Mouse (Mus musculus): ENCODE data around the gene Fnbp1.

Fnbp1 gene

GRCm38 (mm10) chr2:31061868-31062628 lies 79.8 kb downstream of the Fnbp1 start:
- DNase-seq = no peak

- DNase-seq = no peak
These were observed 80.7 kb downstream of the Fnbp1 start for GRCm38 (mm10) chr2:31060787-31061730.

- DNase-seq = no peak
These were observed 81.5 kb downstream of the Fnbp1 start for GRCm38 (mm10) chr2:31060271-31060670.

GRCm38 (mm10) chr2:31058443-31058842 lies 83.4 kb downstream of the Fnbp1 start:
- DNase-seq = no peak

GRCm38 (mm10) chr2:31057549-31058177 lies 84.1 kb downstream of the Fnbp1 start:
- no peak for DNase-seq

GRCm38 (mm10) chr2:31056070-31056469 lies 85.7 kb downstream of the Fnbp1 start:
- DNase-seq = no peak

- DNase-seq = no peak
These were observed 87.9 kb downstream of the Fnbp1 start for GRCm38 (mm10) chr2:31053851-31054340.

- no peak for DNase-seq
These were observed 88.4 kb downstream of the Fnbp1 start for GRCm38 (mm10) chr2:31053426-31053825.

- no peak for DNase-seq
These were observed 89.4 kb downstream of the Fnbp1 start for GRCm38 (mm10) chr2:31052441-31052840.

- DNase-seq = no peak
These were observed 93.8 kb downstream of the Fnbp1 start for GRCm38 (mm10) chr2:31048037-31048436.

- DNase-seq = no peak
These were observed 98.0 kb downstream of the Fnbp1 start for GRCm38 (mm10) chr2:31043856-31044255.

- no peak for DNase-seq
These were observed 98.9 kb downstream of the Fnbp1 start for GRCm38 (mm10) chr2:31042881-31043280.

GRCm38 (mm10) chr2:31041386-31041785 lies 100.4 kb downstream of the Fnbp1 start:
- DNase-seq = no peak

- no peak for DNase-seq
These were observed 101.3 kb downstream of the Fnbp1 start for GRCm38 (mm10) chr2:31040487-31040886.

GRCm38 (mm10) chr2:31040043-31040442 lies 101.8 kb downstream of the Fnbp1 start:
- DNase-seq = no peak

- DNase-seq = no peak
These were observed 105.0 kb downstream of the Fnbp1 start for GRCm38 (mm10) chr2:31036811-31037210.

- no peak for DNase-seq
These were observed 109.8 kb downstream of the Fnbp1 start for GRCm38 (mm10) chr2:31031972-31032371.

GRCm38 (mm10) chr2:31026642-31027041 lies 115.2 kb downstream of the Fnbp1 start:
- no peak for DNase-seq

- DNase-seq = no peak
These were observed 116.3 kb downstream of the Fnbp1 start for GRCm38 (mm10) chr2:31025458-31025857.

GRCm38 (mm10) chr2:31024618-31025370 lies 117.0 kb downstream of the Fnbp1 start:
- DNase-seq = peak; percentile 51

- no peak for DNase-seq
These were observed 117.9 kb downstream of the Fnbp1 start for GRCm38 (mm10) chr2:31023940-31024339.

- no peak for DNase-seq
These were observed 121.6 kb downstream of the Fnbp1 start for GRCm38 (mm10) chr2:31020202-31020601.

Data from right cerebral cortex, postnatal 4 days (tissue).